Comparison of ENCODE assay signal across 37 mouse cellular contexts in the genomic region with DNA sequence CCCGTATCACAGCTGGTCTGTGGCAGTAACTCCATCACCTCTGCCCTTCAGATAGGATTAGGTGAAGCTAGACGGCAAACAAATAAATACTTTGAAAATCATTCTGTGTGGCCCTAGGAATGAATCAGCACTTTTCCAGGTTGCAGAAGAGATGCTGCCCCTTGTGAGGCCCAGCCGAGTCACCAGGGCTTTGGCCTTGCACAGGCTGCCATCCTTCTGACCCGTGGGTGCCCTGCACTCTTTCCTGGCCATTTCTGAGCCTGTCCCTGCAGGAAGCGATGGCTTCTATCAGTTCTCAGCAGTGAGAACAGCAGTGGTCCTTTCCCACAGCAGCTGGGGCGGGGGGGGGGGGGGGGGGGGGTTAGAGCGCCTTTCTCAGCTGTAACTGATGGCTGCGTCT. TPM values are rescaled to one million over a fixed set of nuclear protein-coding genes. Genes with fewer than 3 reads are reported as not detected.
"Had no signal": no experiment of that assay in that cellular context is flagged by ENCODE, and none has a peak within 500 bp of the region (broad histone marks: within the 10 kb centered on the region; RNA-seq: fewer than 3 reads in every experiment).

No protein-coding gene starts in this region.

- H3K27me3 ChIP-seq: limb, embryonic 15.5 days; liver, embryonic 12.5 days; liver, embryonic 13.5 days; lung, embryonic 15.5 days; megakaryocyte, embryonic 14.5 days; midbrain, embryonic 13.5 days; midbrain, embryonic 15.5 days had no signal

- H3K27ac ChIP-seq: limb, embryonic 10.5 days; limb, embryonic 12.5 days; limb, embryonic 13.5 days; limb, embryonic 15.5 days; liver, embryonic 12.5 days; liver, embryonic 13.5 days; liver, embryonic 14.5 days; liver, embryonic 15.5 days; lung, embryonic 15.5 days; macrophage; midbrain, embryonic 10.5 days; midbrain, embryonic 12.5 days; midbrain, embryonic 13.5 days; midbrain, embryonic 15.5 days had no signal

- H3K9me3 ChIP-seq: limb, embryonic 10.5 days; limb, embryonic 12.5 days; limb, embryonic 13.5 days; limb, embryonic 15.5 days; liver, embryonic 12.5 days; liver, embryonic 13.5 days; liver, embryonic 15.5 days; lung, embryonic 15.5 days; megakaryocyte, embryonic 14.5 days; midbrain, embryonic 10.5 days; midbrain, embryonic 12.5 days; midbrain, embryonic 13.5 days; midbrain, embryonic 15.5 days had no signal

- DNase-seq: left cerebral cortex, postnatal 4 days; liver; liver, embryonic 13.5 days; liver, postnatal 0 days; lung, adult 18-20 months; lung, adult 2 months; lung, embryonic 14.5 days; lung, postnatal 10 days; lung, postnatal 14 days; lung, postnatal 36 days; lung, postnatal 4 days; midbrain, embryonic 14.5 days had no signal

- H3K4me3 ChIP-seq: limb, embryonic 10.5 days; limb, embryonic 12.5 days; limb, embryonic 13.5 days; limb, embryonic 15.5 days; liver, embryonic 12.5 days; liver, embryonic 13.5 days; liver, embryonic 15.5 days; lung, embryonic 15.5 days; midbrain, embryonic 10.5 days; midbrain, embryonic 12.5 days; midbrain, embryonic 13.5 days; midbrain, embryonic 15.5 days; myocyte had no signal

RNA-seq across cellular contexts. Expression of a gene that starts 23.2 kb away (rescaled TPM):
- polyA plus RNA-seq: limb, embryonic 10.5 days; limb, embryonic 11.5 days; limb, embryonic 12.5 days; limb, embryonic 13.5 days; limb, embryonic 14.5 days; limb, embryonic 15.5 days; liver, adult 2 months; liver, embryonic 11.5 days; liver, embryonic 12.5 days; liver, embryonic 13.5 days; liver, embryonic 14.5 days; liver, embryonic 15.5 days; liver, embryonic 16.5 days; liver, postnatal 0 days; lung, adult 2 months; lung, embryonic 14.5 days; lung, embryonic 15.5 days; lung, embryonic 16.5 days; midbrain, embryonic 10.5 days; midbrain, embryonic 11.5 days; midbrain, embryonic 12.5 days; midbrain, embryonic 13.5 days; midbrain, embryonic 14.5 days; midbrain, embryonic 15.5 days; midbrain, embryonic 16.5 days; midbrain, postnatal 0 days; myocyte; neural tube, embryonic 11.5 days had no signal
